Mouse (Mus musculus): ENCODE measurements around the gene Gtf3c3. TPM values are rescaled to one million over a fixed set of nuclear protein-coding genes. Genes with fewer than 3 reads are reported as not detected.

Gene Gtf3c3
- 17.1 and 17.6 TPM in 2 replicates for polyA plus RNA-seq (2021; fragmentation: Nextera tagmentation)
- long read RNA-seq, experiment 1, full-length matches to known transcripts = 7 of 28 reads
- long read RNA-seq, experiment 1, partial matches to known transcripts = 4 of 28 reads
- long read RNA-seq, experiment 1, other reads (novel, unspliced or antisense) = 17 of 28 reads
- long read RNA-seq, experiment 2, full-length matches to known transcripts = 72 of 84 reads
- long read RNA-seq, experiment 2, partial matches to known transcripts = 10 of 84 reads
- long read RNA-seq, experiment 2, other reads (novel, unspliced or antisense) = 2 of 84 reads

DNA sequence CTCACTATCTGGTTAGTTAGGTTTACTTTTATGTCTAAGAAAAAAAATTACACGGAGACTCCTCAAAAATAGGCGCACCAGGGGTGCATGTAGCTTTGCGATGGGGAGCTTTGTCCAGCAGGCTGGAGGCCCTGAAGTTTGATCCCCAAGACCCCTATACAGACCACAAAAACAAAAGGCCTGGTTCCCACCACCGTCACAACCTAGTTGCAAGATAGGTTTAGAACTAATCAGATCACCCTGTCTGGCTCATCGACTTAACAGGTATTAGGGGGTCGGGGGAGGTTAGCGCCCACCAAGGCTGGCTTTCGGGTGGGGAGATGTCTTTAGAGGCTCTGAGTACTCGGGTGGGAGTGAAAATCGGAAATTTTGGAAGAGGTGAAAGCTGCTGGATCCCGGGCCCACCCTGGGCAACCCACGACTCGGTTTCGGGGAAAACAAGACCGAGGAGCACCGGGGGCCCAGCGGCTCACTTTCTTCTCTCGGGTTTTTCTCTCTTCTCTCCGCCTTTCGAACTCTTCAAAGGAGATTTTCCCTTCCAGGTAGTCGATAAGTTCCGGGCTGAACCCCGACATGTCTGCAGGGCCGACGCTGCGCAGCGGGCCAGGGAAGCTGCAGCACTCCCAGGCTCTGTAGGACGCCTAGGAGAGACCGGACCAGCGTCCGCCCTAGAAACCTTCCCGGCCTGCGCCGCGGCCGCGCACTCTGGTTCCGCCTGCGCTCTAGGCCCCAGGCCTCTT, at the start of gene Gtf3c3:
TSS of gene Gtf3c3 (minus strand) at position 632 of the 740 bp plus-strand sequence.

Other genes with a start within 250 kb of the Gtf3c3 start
- 3.0 and 3.5 TPM in 2 replicates for gene Hecw2, start 243.8 kb downstream of the Gtf3c3 start, polyA plus RNA-seq (2021; fragmentation: Nextera tagmentation)
- not detected in 2 replicates for gene Ccdc150, start 188.3 kb downstream of the Gtf3c3 start, polyA plus RNA-seq (2021; fragmentation: Nextera tagmentation)
- 5.0 and 5.9 TPM in 2 replicates for gene Pgap1, start 118.7 kb upstream of the Gtf3c3 start, polyA plus RNA-seq (2021; fragmentation: Nextera tagmentation)

Data from layer of hippocampus, adult 6 months (tissue).